Mouse (Mus musculus) embryo, embryonic 10.5 days (tissue): ENCODE results near the gene Fbln2.
"Not testable (repeated sequence)": the region's sequence is repeated elsewhere in the genome, so short reads cannot be mapped to it uniquely, and the experiment has no call there.

Source experiments
- DNase-seq: peaks from one replicate; pipeline ENCODE4 v3.0.0-alpha.2; 2015; ENCODE audit warnings: low spot score

Fbln2 gene

DNA sequence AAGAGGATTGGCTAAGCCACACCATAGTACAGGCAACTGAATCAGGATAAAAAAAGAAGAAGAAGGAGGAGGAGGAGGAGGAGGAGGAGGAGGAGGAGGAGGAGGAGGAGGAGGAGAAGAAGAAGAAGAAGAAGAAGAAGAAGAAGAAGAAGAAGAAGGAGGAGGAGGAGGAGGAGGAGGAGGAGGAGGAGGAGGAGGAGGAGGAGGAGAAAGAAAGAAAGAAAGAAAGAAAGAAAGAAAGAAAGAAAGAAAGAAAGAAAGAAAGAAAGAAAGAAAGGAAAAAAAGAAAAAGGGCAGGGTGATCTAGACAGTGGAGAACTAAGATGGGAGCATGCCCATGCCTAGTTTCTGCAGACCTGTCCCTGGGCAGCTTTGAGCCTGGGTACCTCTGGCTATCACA is at the start of gene Fbln2:
Fbln2 (plus strand) TSS at position 301 of the 400 bp plus-strand sequence.
- not testable (repeated sequence) for DNase-seq

DNA sequence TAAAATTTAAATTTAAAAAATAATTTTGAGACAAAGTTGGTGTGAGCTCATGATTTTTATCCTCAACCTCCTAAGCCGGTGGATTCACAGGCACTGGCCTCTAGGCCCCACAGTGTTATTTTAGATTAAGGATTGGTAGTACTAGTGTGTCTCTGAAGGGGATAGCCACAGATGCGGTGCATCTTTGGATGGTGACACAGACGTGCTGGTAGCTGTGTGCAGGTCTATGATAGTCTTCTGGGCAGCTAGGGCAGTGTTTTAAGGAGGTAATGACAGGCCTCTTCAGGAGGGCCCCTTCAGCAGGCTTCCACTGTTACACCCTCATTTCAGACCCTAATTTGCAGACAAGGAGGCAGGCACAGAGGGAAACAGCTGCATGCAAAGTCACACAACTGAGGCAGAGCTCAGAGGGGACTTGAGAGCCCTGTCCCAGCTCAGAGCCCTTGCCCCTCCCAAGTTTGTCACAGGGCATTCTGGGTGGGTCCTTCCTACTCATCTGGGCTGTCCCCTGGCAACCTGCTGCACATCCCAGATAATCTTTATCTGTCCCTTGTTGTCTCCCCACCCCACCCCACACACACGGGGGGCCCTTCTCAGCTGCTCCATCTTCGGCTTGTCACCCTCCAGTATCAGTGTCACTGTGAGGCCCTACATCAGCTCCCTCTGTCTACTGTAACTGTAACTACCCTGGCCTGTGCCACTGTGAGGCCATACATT is 48.9 kb upstream of the Fbln2 start:
- DNase-seq = no peak

- DNase-seq = no peak
These were observed 47.7 kb upstream of the Fbln2 start for GRCm38 (mm10) chr6:91164584-91164983.

DNA sequence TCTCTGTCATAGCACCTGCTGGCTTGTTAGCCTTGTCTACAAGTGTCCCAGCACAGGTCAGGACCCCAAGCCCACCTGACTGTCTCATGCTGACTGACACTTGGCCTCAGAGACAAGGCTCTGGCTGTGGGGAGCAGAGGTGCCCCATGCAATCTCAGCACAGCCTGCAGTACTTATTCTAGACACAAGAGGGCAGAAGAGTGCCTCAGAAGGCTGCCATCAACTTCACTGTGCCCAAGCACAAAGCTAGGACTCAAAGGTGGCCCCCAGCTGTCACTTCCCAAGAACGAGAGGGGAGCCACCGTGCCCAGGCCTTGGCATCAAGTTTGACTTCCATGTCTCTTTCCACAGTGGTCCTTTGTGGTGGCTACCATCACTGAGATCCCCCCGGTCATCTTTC is 47.0 kb upstream of the Fbln2 start:
- DNase-seq = peak; percentile 87

GRCm38 (mm10) chr6:91167828-91168227 is 44.4 kb upstream of the Fbln2 start:
- DNase-seq = no peak

GRCm38 (mm10) chr6:91169129-91169528 is 43.1 kb upstream of the Fbln2 start:
- no peak for DNase-seq

DNA sequence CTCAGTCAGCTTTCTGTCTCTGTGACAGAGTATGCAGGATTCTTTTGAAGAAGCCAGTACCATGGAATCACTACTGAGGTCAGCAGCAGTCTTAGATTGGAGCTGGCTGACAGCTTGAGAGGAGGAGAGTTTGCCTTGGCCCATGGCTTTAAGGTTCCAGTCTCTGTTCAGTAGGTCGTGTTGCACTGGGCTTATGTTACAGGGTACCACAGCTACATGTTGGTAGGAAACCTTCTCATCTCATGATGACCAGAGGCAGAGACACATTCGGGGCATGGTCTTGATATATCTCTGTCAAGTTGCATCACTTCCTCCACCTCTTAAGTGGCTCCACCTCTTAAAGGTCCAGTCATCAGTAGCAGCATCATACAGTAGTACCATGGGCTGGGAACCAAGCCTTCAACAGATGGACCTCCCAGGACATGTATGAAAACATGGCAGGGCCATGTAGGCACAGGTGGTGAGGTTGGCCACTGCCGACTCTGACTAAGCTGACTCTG is 40.8 kb upstream of the Fbln2 start:
- DNase-seq = no peak

DNA sequence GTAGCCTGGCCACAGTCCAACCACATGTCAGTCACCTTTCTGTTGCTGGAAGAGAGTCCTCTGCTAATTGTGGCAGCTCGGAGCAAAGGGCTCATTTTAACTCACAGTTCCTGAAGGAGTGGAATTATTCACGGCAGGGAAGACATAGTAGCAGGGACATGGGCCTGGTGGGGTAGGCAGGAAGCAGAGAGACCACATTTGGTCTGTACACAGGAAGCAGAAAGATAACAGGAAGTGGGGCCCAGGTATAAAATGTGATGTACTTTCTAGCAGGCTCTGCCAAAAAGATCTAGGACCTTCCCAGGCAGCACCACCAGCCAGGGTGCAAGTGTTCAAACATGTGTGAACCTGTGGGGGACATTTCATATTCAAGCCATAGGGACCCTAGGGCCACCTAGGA is 39.9 kb upstream of the Fbln2 start:
- no peak for DNase-seq

- peak; percentile 81 for DNase-seq
These were observed 38.9 kb upstream of the Fbln2 start for GRCm38 (mm10) chr6:91173221-91173880.

GRCm38 (mm10) chr6:91174211-91174610 is 38.0 kb upstream of the Fbln2 start:
- DNase-seq = no peak

DNA sequence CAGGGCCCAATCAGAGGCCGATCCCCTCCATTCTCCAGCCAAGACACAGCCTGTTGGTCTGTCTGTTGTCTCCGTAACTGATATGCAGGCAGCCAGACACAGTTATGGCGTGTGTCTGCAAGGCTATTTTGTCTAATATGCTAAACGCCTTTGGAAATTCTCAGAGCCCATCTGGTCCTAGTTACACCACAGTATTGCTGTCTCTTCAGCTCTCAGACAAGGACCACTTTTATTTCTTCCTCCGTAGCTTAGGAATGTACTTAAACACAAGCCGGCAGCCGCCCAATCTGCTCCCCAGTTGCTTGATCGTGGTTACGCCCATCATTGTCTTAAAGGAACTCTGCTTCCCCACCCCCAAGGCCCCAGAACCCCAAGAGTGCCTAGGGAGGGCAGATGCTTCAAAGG is 31.5 kb upstream of the Fbln2 start:
- peak; percentile 56 for DNase-seq

DNA sequence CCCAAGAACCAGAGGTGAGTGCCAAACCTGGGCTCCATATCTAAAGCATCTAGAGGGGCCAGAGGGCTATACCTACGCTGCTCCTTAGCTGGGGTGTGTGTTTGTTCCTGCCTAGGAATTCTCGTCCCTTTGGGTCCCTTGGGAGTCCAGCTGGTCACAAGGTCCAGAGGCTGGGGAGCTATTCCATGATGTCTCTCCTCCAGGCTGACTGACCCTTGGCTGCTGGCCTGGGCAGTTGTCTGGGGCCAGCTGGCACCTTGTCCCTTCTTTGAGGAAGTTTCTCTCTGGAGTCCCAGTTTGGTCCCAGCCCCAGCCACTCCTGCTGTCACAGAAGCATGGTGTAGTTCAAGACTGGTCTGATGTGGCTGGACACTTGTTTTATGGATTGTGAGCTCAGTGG is 30.9 kb upstream of the Fbln2 start:
- DNase-seq = no peak

GRCm38 (mm10) chr6:91182075-91182490 is 30.2 kb upstream of the Fbln2 start:
- no peak for DNase-seq

DNA sequence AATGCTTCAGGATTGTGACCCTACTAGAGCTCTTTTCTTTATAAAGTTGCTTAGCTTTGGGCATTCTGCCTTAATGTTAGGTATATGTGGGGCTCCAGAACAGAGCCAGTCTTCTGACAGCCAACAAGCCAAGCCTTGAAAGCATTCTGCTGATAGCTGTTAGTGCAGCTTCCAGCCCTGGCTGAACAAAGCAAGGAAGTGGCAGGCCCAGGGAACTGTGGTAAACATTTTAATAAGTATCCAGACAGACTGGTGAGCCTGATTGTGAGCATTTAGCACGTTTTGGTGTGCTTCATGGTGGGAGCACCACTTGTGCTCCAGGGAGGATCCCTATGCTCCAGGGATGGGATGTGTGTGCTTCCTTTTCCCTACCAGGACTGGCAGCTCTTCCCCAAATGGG is 29.2 kb upstream of the Fbln2 start:
- DNase-seq = no peak

GRCm38 (mm10) chr6:91183980-91184379 is 28.3 kb upstream of the Fbln2 start:
- DNase-seq = no peak

- DNase-seq = no peak
These were observed 27.5 kb upstream of the Fbln2 start for GRCm38 (mm10) chr6:91184776-91185175.

DNA sequence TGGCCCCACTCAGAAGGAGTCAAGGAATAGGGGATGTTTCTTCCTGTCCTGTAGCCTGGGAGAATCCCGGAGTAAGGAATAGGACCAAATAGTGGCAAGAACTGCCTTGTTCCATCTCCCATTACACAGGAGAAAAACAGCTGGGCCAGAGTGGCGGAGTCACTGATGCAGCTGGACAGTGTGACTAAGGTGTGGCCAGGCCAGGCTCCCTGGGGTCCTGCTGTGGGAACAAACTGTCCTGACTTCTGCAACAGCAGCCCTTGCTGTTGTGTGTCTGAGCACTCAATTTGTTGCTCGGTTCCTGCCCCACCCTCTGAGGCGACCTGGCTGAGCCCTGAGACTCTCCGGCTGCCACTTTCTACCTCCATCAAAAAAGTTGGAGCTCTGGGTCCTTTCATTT is 26.8 kb upstream of the Fbln2 start:
- DNase-seq = no peak

DNA sequence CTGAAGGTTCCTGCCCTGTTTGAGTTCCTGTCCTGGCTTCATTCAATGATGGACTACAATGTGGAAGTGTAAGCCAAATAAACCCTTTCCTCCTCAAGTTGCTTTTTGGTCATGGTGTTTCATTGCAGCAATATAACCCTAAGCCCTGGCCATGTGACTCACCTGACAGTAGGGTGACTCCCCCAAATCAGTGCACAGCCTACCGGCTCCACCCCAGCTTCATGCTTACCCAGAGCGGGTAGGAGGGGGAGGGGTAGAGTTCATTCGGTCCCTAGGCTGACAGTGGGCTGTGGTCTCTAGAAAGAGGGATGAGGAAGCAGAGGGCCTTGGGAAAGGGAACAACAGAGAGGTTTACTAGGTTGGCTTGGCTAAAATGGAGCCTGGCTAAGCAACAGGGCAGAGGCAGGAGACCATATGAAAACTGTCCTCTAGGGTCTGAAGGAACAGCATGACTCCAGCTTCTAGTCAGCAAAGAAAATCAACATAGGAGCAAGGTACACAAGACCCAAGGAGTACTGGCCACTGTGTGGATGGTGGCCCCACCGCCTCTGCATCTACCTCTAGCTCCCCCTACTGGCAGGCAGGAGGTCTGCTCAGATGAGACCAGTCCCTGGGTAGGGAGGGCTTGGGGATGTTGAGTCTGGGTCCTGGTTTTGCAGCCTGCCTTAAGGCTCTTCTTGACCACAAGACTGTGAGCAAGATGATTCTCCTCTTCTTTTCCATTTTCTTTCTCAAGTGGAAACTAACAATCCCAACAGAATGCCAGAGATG is 25.9 kb upstream of the Fbln2 start:
- DNase-seq = no peak

- DNase-seq = no peak
These were observed 25.3 kb upstream of the Fbln2 start for GRCm38 (mm10) chr6:91186934-91187333.

DNA sequence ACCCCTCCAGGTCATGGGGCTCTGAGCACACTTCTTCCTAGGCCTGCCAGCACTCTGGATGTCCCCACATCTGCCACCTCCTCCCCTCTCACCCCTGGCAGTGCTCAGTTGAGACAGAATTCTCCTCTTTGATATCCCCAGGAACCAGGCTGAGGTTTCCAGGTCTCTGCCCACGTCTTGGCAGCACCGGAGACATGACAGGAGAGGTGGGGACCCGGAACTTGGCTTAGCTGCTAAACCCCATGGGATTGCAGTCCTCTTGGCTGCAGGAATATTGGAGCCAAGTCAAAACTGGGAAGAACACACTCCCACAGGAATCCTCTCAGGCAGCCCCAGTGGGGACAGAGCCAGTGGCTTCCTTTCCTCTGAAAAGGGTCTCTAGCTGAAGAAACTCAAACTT is 24.4 kb upstream of the Fbln2 start:
- DNase-seq = no peak

- DNase-seq = no peak
These were observed 22.3 kb upstream of the Fbln2 start for GRCm38 (mm10) chr6:91189971-91190370.

GRCm38 (mm10) chr6:91191465-91191864 is 20.8 kb upstream of the Fbln2 start:
- DNase-seq = no peak

GRCm38 (mm10) chr6:91192421-91192820 is 19.8 kb upstream of the Fbln2 start:
- DNase-seq = no peak
